Mouse (Mus musculus): ENCODE measurements around the gene Nsd2.
A peak's percentile ranks its signal among the peaks of the same experiment; 100 is the strongest.
"Not testable (repeated sequence)": the region's sequence is repeated elsewhere in the genome, so short reads cannot be mapped to it uniquely, and the experiment has no call there.

Gene Nsd2

GRCm38 (mm10) chr5:33934877-33935276 is 114.4 kb downstream of the Nsd2 start:
- no peak for DNase-seq

- DNase-seq: no peak
Observed at GRCm38 (mm10) chr5:33935700-33936111, 115.2 kb downstream of the Nsd2 start.

GRCm38 (mm10) chr5:33936120-33936707 is 115.7 kb downstream of the Nsd2 start, which contains the start of gene Nelfa:
Gene Nelfa, minus strand, starts transcription at chr5:33936413.
- peak; percentile 99 for DNase-seq

- DNase-seq: no peak
Observed at GRCm38 (mm10) chr5:33937230-33937629, 116.7 kb downstream of the Nsd2 start.

GRCm38 (mm10) chr5:33938448-33938847 is 117.9 kb downstream of the Nsd2 start:
- DNase-seq: no peak

- DNase-seq: not testable (repeated sequence)
Observed at GRCm38 (mm10) chr5:33947035-33947434, 126.5 kb downstream of the Nsd2 start.
